Mouse (Mus musculus): Measurements from ENCODE around the gene Col18a1. TPM values are rescaled to one million over a fixed set of nuclear protein-coding genes. Genes with fewer than 3 reads are reported as not detected.

Gene Col18a1
- 24.5 and 45.2 TPM in 2 replicates for polyA plus RNA-seq (2012; rRNA removed)

- TF ChIP-seq POLR2A (IDR thresholded peaks at IDR 0.05; ENCODE audit: borderline replicate concordance, extremely low read depth, insufficient read depth, insufficient read length, poor library complexity, severe bottlenecking) (0 out of 2 replicates have a peak, but pooled peaks have one; percentile 51), CTCF (IDR thresholded peaks at IDR 0.05; ENCODE audit: borderline replicate concordance, extremely low read depth, insufficient read depth, insufficient read length) (no peak)
- DNase-seq (ENCODE audit: low read depth): peak; percentile 77
These were observed at the start of gene Col18a1 for GRCm38 (mm10) chr10:77165963-77166717. TSS of gene Col18a1 (minus strand) at chr10:77166548.

- no peak for TF ChIP-seq CTCF (IDR thresholded peaks at IDR 0.05; ENCODE audit: borderline replicate concordance, extremely low read depth, insufficient read depth, insufficient read length)
- TF ChIP-seq POLR2A (IDR thresholded peaks at IDR 0.05; ENCODE audit: borderline replicate concordance, extremely low read depth, insufficient read depth, insufficient read length, poor library complexity, severe bottlenecking): no peak
- DNase-seq (ENCODE audit: low read depth): no peak
These were observed 49.3 kb upstream of the Col18a1 start for GRCm38 (mm10) chr10:77215641-77216040.

- peak; percentile 25 for DNase-seq (ENCODE audit: low read depth)
These were observed 48.2 kb upstream of the Col18a1 start for GRCm38 (mm10) chr10:77214586-77214985.

GRCm38 (mm10) chr10:77213483-77213882 is 47.1 kb upstream of the Col18a1 start:
- DNase-seq (ENCODE audit: low read depth): no peak
- no peak for TF ChIP-seq POLR2A (IDR thresholded peaks at IDR 0.05; ENCODE audit: borderline replicate concordance, extremely low read depth, insufficient read depth, insufficient read length, poor library complexity, severe bottlenecking)
- TF ChIP-seq CTCF (IDR thresholded peaks at IDR 0.05; ENCODE audit: borderline replicate concordance, extremely low read depth, insufficient read depth, insufficient read length): no peak

More at GRCm38 (mm10) chr10:77214586-77214985, 48.2 kb upstream of the Col18a1 start:
- no peak for TF ChIP-seq CTCF (IDR thresholded peaks at IDR 0.05; ENCODE audit: borderline replicate concordance, extremely low read depth, insufficient read depth, insufficient read length)
- no peak for TF ChIP-seq POLR2A (IDR thresholded peaks at IDR 0.05; ENCODE audit: borderline replicate concordance, extremely low read depth, insufficient read depth, insufficient read length, poor library complexity, severe bottlenecking)

- TF ChIP-seq CTCF (IDR thresholded peaks at IDR 0.05; ENCODE audit: borderline replicate concordance, extremely low read depth, insufficient read depth, insufficient read length): no peak
- TF ChIP-seq POLR2A (IDR thresholded peaks at IDR 0.05; ENCODE audit: borderline replicate concordance, extremely low read depth, insufficient read depth, insufficient read length, poor library complexity, severe bottlenecking): no peak
- DNase-seq (ENCODE audit: low read depth): no peak
These were observed 46.2 kb upstream of the Col18a1 start for GRCm38 (mm10) chr10:77212354-77213120.

- TF ChIP-seq POLR2A (IDR thresholded peaks at IDR 0.05; ENCODE audit: borderline replicate concordance, extremely low read depth, insufficient read depth, insufficient read length, poor library complexity, severe bottlenecking) (no peak), CTCF (IDR thresholded peaks at IDR 0.05; ENCODE audit: borderline replicate concordance, extremely low read depth, insufficient read depth, insufficient read length) (no peak)
- DNase-seq (ENCODE audit: low read depth): peak; percentile 15
These were observed 44.8 kb upstream of the Col18a1 start for GRCm38 (mm10) chr10:77211116-77211570.

- DNase-seq (ENCODE audit: low read depth): no peak
- TF ChIP-seq POLR2A (IDR thresholded peaks at IDR 0.05; ENCODE audit: borderline replicate concordance, extremely low read depth, insufficient read depth, insufficient read length, poor library complexity, severe bottlenecking): no peak
- TF ChIP-seq CTCF (IDR thresholded peaks at IDR 0.05; ENCODE audit: borderline replicate concordance, extremely low read depth, insufficient read depth, insufficient read length): no peak
These were observed 44.3 kb upstream of the Col18a1 start for GRCm38 (mm10) chr10:77210666-77211065.

GRCm38 (mm10) chr10:77209261-77209660 is 42.9 kb upstream of the Col18a1 start:
- DNase-seq (ENCODE audit: low read depth): no peak
- TF ChIP-seq CTCF (IDR thresholded peaks at IDR 0.05; ENCODE audit: borderline replicate concordance, extremely low read depth, insufficient read depth, insufficient read length): no peak
- TF ChIP-seq POLR2A (IDR thresholded peaks at IDR 0.05; ENCODE audit: borderline replicate concordance, extremely low read depth, insufficient read depth, insufficient read length, poor library complexity, severe bottlenecking): no peak

GRCm38 (mm10) chr10:77206565-77207079 is 40.3 kb upstream of the Col18a1 start:
- DNase-seq (ENCODE audit: low read depth): peak; percentile 33
- TF ChIP-seq CTCF (IDR thresholded peaks at IDR 0.05; ENCODE audit: borderline replicate concordance, extremely low read depth, insufficient read depth, insufficient read length) (no peak), POLR2A (IDR thresholded peaks at IDR 0.05; ENCODE audit: borderline replicate concordance, extremely low read depth, insufficient read depth, insufficient read length, poor library complexity, severe bottlenecking) (no peak)

- TF ChIP-seq CTCF (IDR thresholded peaks at IDR 0.05; ENCODE audit: borderline replicate concordance, extremely low read depth, insufficient read depth, insufficient read length) (no peak), POLR2A (IDR thresholded peaks at IDR 0.05; ENCODE audit: borderline replicate concordance, extremely low read depth, insufficient read depth, insufficient read length, poor library complexity, severe bottlenecking) (no peak)
- no peak for DNase-seq (ENCODE audit: low read depth)
These were observed 39.8 kb upstream of the Col18a1 start for GRCm38 (mm10) chr10:77206134-77206533.

- TF ChIP-seq POLR2A (IDR thresholded peaks at IDR 0.05; ENCODE audit: borderline replicate concordance, extremely low read depth, insufficient read depth, insufficient read length, poor library complexity, severe bottlenecking): no peak
- no peak for TF ChIP-seq CTCF (IDR thresholded peaks at IDR 0.05; ENCODE audit: borderline replicate concordance, extremely low read depth, insufficient read depth, insufficient read length)
- no peak for DNase-seq (ENCODE audit: low read depth)
These were observed 37.6 kb upstream of the Col18a1 start for GRCm38 (mm10) chr10:77203960-77204359.
